In genomic region chr7:79810611-79811506, GRCm38 (mm10) we compare ENCODE assay signal across 8 mouse cellular contexts. TPM values are rescaled to one million over a fixed set of nuclear protein-coding genes. Genes with fewer than 3 reads are reported as not detected.
DNase-seq lines count a peak whose midpoint lies in the region; ATAC-seq lines count a peak whose summit lies in the region.

TSS of gene Mesp2 (plus strand) at chr7:79810727.

- no peaks in the 10 kb centered on the region for H3K36me3 ChIP-seq in embryonic facial prominence, embryonic 13.5 days
- no peaks in the 10 kb centered on the region for H3K36me3 ChIP-seq in heart, embryonic 13.5 days
- H3K36me3 ChIP-seq in kidney, embryonic 14.5 days (ENCODE audit: control insufficient read depth, insufficient read depth, low read length): no peaks in the 10 kb centered on the region
- no peaks in the 10 kb centered on the region for H3K36me3 ChIP-seq in midbrain, embryonic 16.5 days (ENCODE audit: control insufficient read depth, insufficient read depth, low read length)

- peak within 1 kb of the TSS; percentile 66 for H3K9ac ChIP-seq in embryonic facial prominence, embryonic 13.5 days
- peak within 1 kb of the TSS; percentile 75 for H3K9ac ChIP-seq in heart, embryonic 13.5 days
- peak within 1 kb of the TSS; percentile 57 for H3K9ac ChIP-seq in kidney, embryonic 14.5 days (ENCODE audit: low read depth, low read length)
- peak within 1 kb of the TSS; percentile 67 for H3K9ac ChIP-seq in midbrain, embryonic 16.5 days (ENCODE audit: low read depth, low read length)

- peak within 1 kb of the TSS; percentile 73 for H3K4me2 ChIP-seq in embryonic facial prominence, embryonic 13.5 days
- peak within 1 kb of the TSS; percentile 72 for H3K4me2 ChIP-seq in heart, embryonic 13.5 days
- H3K4me2 ChIP-seq in kidney, embryonic 14.5 days (replicated peaks; ENCODE audit: low read depth, low read length): peak within 1 kb of the TSS; percentile 65
- peak within 1 kb of the TSS; percentile 54 for H3K4me2 ChIP-seq in midbrain, embryonic 16.5 days (ENCODE audit: low read length)

- H3K27ac ChIP-seq in embryonic facial prominence, embryonic 13.5 days: no peak within 1 kb of the TSS
- no peak within 1 kb of the TSS for H3K27ac ChIP-seq in heart, embryonic 13.5 days (replicated peaks)
- H3K27ac ChIP-seq in kidney, embryonic 14.5 days (ENCODE audit: low read depth, low read length): no peak within 1 kb of the TSS
- no peak within 1 kb of the TSS for H3K27ac ChIP-seq in midbrain, embryonic 16.5 days (ENCODE audit: low read length)

- no peaks in the 10 kb centered on the region for H3K9me3 ChIP-seq in embryonic facial prominence, embryonic 13.5 days
- no peaks in the 10 kb centered on the region for H3K9me3 ChIP-seq in heart, embryonic 13.5 days
- no peaks in the 10 kb centered on the region for H3K9me3 ChIP-seq in kidney, embryonic 14.5 days (ENCODE audit: control insufficient read depth, low read length)
- no peaks in the 10 kb centered on the region for H3K9me3 ChIP-seq in midbrain, embryonic 16.5 days (replicated peaks; ENCODE audit: control insufficient read depth, low read length, poor library complexity, severe bottlenecking)

- peak; percentile 34; the same call in 1 of the 2 replicates for ATAC-seq in embryonic facial prominence, embryonic 13.5 days (ENCODE audit: insufficient number of reproducible peaks, insufficient read depth, low FRiP score, low TSS enrichment, low read depth)
- ATAC-seq in heart, embryonic 13.5 days (ENCODE audit: extremely low read depth, insufficient number of reproducible peaks, low FRiP score, low TSS enrichment): no peak; the same call in 1 of the 2 replicates
- peak; percentile 66 for ATAC-seq in kidney, embryonic 14.5 days (ENCODE audit: low FRiP score, low TSS enrichment)
- ATAC-seq in midbrain, embryonic 16.5 days: peak; percentile 71
- ATAC-seq in erythroblast, adult 5-6 weeks (replicated peaks; ENCODE audit: low FRiP score, poor library complexity, severe bottlenecking): no peak

- WGBS in embryonic facial prominence, embryonic 13.5 days: 19% methylated on average over 67 of the region's 71 CpGs
- WGBS in heart, embryonic 13.5 days: 10% methylated on average over 70 of the region's 71 CpGs
- 11% methylated on average over 71 of the region's 71 CpGs for WGBS in kidney, embryonic 14.5 days
- 19% methylated on average over 71 of the region's 71 CpGs for WGBS in midbrain, embryonic 16.5 days

- peak; percentile 48 for DNase-seq in adrenal gland, postnatal 4 days (ENCODE audit: low spot score in 2 of 2)
- DNase-seq in liver: peak; percentile 66
- DNase-seq in spleen, adult 18-20 months: peak; percentile 47 to 62

- H3K4me1 ChIP-seq in embryonic facial prominence, embryonic 13.5 days: peaks cover 10% of the 10 kb centered on the region
- peaks cover 7% of the 10 kb centered on the region for H3K4me1 ChIP-seq in heart, embryonic 13.5 days
- H3K4me1 ChIP-seq in kidney, embryonic 14.5 days (ENCODE audit: control insufficient read depth, insufficient read depth, low read length): no peaks in the 10 kb centered on the region
- no peaks in the 10 kb centered on the region for H3K4me1 ChIP-seq in midbrain, embryonic 16.5 days (ENCODE audit: control insufficient read depth, insufficient read depth, low read length)

- H3K27me3 ChIP-seq in embryonic facial prominence, embryonic 13.5 days: peaks cover 26% of the 10 kb centered on the region
- H3K27me3 ChIP-seq in heart, embryonic 13.5 days (replicated peaks): peaks cover 42% of the 10 kb centered on the region
- H3K27me3 ChIP-seq in kidney, embryonic 14.5 days (ENCODE audit: control insufficient read depth, insufficient read depth, low read length): peaks cover 22% of the 10 kb centered on the region
- H3K27me3 ChIP-seq in midbrain, embryonic 16.5 days (ENCODE audit: control insufficient read depth, insufficient read depth, low read depth, low read length): peaks cover 4% of the 10 kb centered on the region; the same call in 1 of the 2 replicates

- peak within 1 kb of the TSS; percentile 40 for H3K4me3 ChIP-seq in embryonic facial prominence, embryonic 13.5 days
- peak within 1 kb of the TSS; percentile 46 for H3K4me3 ChIP-seq in heart, embryonic 13.5 days
- peak within 1 kb of the TSS; percentile 35 for H3K4me3 ChIP-seq in kidney, embryonic 14.5 days (ENCODE audit: low read length)
- H3K4me3 ChIP-seq in midbrain, embryonic 16.5 days (ENCODE audit: low read depth, low read length): peak within 1 kb of the TSS; percentile 35

RNA-seq across cellular contexts. Expression of gene Mesp2, which starts in this region (rescaled TPM):
- total RNA-seq in adrenal gland, postnatal 4 days (2021): 1 to 10 TPM; 1.5 to 1.9 TPM
- 0.10 and 0.56 TPM in 2 replicates for polyA plus RNA-seq in embryonic facial prominence, embryonic 13.5 days (2015; fragmentation: Nextera tagmentation; extraction: Ambion mirVana)
- 0.21 and 0.41 TPM in 2 replicates for polyA plus RNA-seq in heart, embryonic 13.5 days (2015; fragmentation: Nextera tagmentation; extraction: Ambion mirVana)
- polyA plus RNA-seq in kidney, embryonic 14.5 days (2014; fragmentation: Nextera tagmentation; extraction: Ambion mirVana): 0.57 and 0.64 TPM in 2 replicates
- polyA plus RNA-seq in midbrain, embryonic 16.5 days (2015; fragmentation: Nextera tagmentation; extraction: Ambion mirVana): 0.97 and 1.4 TPM in 2 replicates
- total RNA-seq in erythroblast, adult 5-6 weeks (2015; ENCODE audit: low replicate concordance): not detected in 2 replicates
- total RNA-seq in erythroblast, adult 5-6 weeks (2017; ENCODE audit: low replicate concordance): not detected in 2 replicates

Comparison
In these comparisons a context has a peak if more than half of its experiments do, and no peak if none do; other contexts are left out.
1. Peak in ATAC-seq, H3K4me3 ChIP-seq, H3K9ac ChIP-seq and H3K4me2 ChIP-seq in embryonic facial prominence, embryonic 13.5 days; RNA of the gene not detected or under 1 TPM.
2. Peak in ATAC-seq, H3K4me3 ChIP-seq, H3K9ac ChIP-seq and H3K4me2 ChIP-seq in kidney, embryonic 14.5 days; RNA of the gene not detected or under 1 TPM.